Comparison of ENCODE assay signal across 19 mouse cellular contexts in genomic region chr6:77862781-77863180, GRCm38 (mm10).
DNase-seq lines count a peak whose midpoint lies in the region; ATAC-seq and TF ChIP-seq lines count a peak whose summit lies in the region.
"Had no signal": no experiment of that assay in that cellular context is flagged by ENCODE, and none has a peak within 500 bp of the region (broad histone marks: within the 10 kb centered on the region; RNA-seq: fewer than 3 reads in every experiment).

No protein-coding gene starts in this region.

- no peaks in the 10 kb centered on the region for H3K4me1 ChIP-seq in lung, embryonic 14.5 days (ENCODE audit: insufficient read depth)
- no peaks in the 10 kb centered on the region for H3K4me1 ChIP-seq in lung, adult 2 months (ENCODE audit: control insufficient read depth, insufficient read depth, low read length)
- H3K4me1 ChIP-seq: heart, embryonic 15.5 days; liver, embryonic 13.5 days had no signal

- H3K4me2 ChIP-seq in lung, embryonic 14.5 days, result no peak overlapping the region
- H3K4me2 ChIP-seq: heart, embryonic 15.5 days; hindbrain, embryonic 14.5 days; liver, embryonic 13.5 days; midbrain, embryonic 11.5 days had no signal

- peak; percentile 10 for DNase-seq in embryo, embryonic 10 days (ENCODE audit: low spot score)
- no peak for DNase-seq in embryo, embryonic 9.5 days (ENCODE audit: extremely low spot score)
- DNase-seq in lung, embryonic 14.5 days, result peak; percentile 2
- DNase-seq in lung, adult 2 months, result no peak
- DNase-seq in left cerebral cortex, postnatal 25 days (ENCODE audit: low spot score in 2 of 2), result peak; percentile 57 to 97
- no peak for DNase-seq in adrenal gland, postnatal 36 days
- no peak for DNase-seq in retina, embryonic 14.5 days (ENCODE audit: low spot score)
- no peak for DNase-seq in thymus, postnatal 0 days (ENCODE audit: low spot score)
- DNase-seq: cerebellum, adult 11-12 months; kidney, adult 18-20 months; liver, embryonic 13.5 days; spleen, adult 18-20 months; thymus, postnatal 4 days had no signal

- no peak for TF ChIP-seq CTCF in lung, embryonic 14.5 days (IDR thresholded peaks at IDR 0.05; ENCODE audit: low read depth)
- TF ChIP-seq CTCF in lung, adult 2 months (IDR thresholded peaks at IDR 0.05; ENCODE audit: insufficient read depth, low read length), result no peak

- intact Hi-C loops in left cerebral cortex, postnatal 25 days (cut with DNase I), result loop anchor here (1.0 to 10.0 kb wide), 4 partner anchors 138 to 478 kb away; no protein-coding TSS in a partner anchor

- no peak overlapping the region for H3K4me3 ChIP-seq in lung, embryonic 14.5 days (ENCODE audit: low read depth, low read length)
- no peak overlapping the region for H3K4me3 ChIP-seq in lung, adult 2 months (replicated peaks; ENCODE audit: extremely low read depth, low read depth, low read length)
- H3K4me3 ChIP-seq: erythroblast, embryonic 14.5 days; heart, embryonic 15.5 days; liver, embryonic 13.5 days had no signal

- no peak overlapping the region for H3K9ac ChIP-seq in lung, embryonic 14.5 days
- H3K9ac ChIP-seq: heart, embryonic 15.5 days; hindbrain, embryonic 14.5 days; liver, embryonic 13.5 days had no signal

- 67% methylated on average over 6 of the region's 6 CpGs for WGBS in lung, embryonic 14.5 days
- 66% methylated on average over 6 of the region's 6 CpGs for WGBS in lung, adult 2 months

- ATAC-seq in lung, embryonic 14.5 days (ENCODE audit: insufficient read depth), result no peak
- ATAC-seq: activated CD4-positive, CD25-positive, alpha-beta regulatory T cell, adult 4 months had no signal

- no peaks in the 10 kb centered on the region for H3K9me3 ChIP-seq in lung, embryonic 14.5 days (ENCODE audit: low read depth, low read length)
- H3K9me3 ChIP-seq: heart, embryonic 15.5 days; liver, embryonic 13.5 days had no signal

- no peaks in the 10 kb centered on the region for H3K27me3 ChIP-seq in lung, embryonic 14.5 days (ENCODE audit: insufficient read depth, low read length)
- H3K27me3 ChIP-seq: CH12.LX; heart, embryonic 15.5 days; liver, embryonic 13.5 days had no signal

- no peaks in the 10 kb centered on the region for H3K36me3 ChIP-seq in lung, embryonic 14.5 days (ENCODE audit: insufficient read depth)
- H3K36me3 ChIP-seq: heart, embryonic 15.5 days; liver, embryonic 13.5 days had no signal

- H3K27ac ChIP-seq in lung, embryonic 14.5 days (ENCODE audit: low read depth), result no peak overlapping the region
- H3K27ac ChIP-seq: heart, embryonic 15.5 days; hindbrain, embryonic 14.5 days; liver, embryonic 13.5 days had no signal

- no peak for TF ChIP-seq POLR2A in lung, adult 2 months (IDR thresholded peaks at IDR 0.05; ENCODE audit: borderline replicate concordance, extremely low read depth, low read depth, low read length)

Comparison
In these comparisons a context has a peak if more than half of its experiments do, and no peak if none do; other contexts are left out.
1. DNase-seq: peak in embryo, embryonic 10 days (single experiment), lung, embryonic 14.5 days (single experiment) and left cerebral cortex, postnatal 25 days (2 of 2); none in embryo, embryonic 9.5 days (single experiment), lung, adult 2 months (single experiment), adrenal gland, postnatal 36 days (0 of 2), retina, embryonic 14.5 days (single experiment) and thymus, postnatal 0 days (single experiment).